Mouse (Mus musculus) embryonic facial prominence, embryonic 13.5 days (tissue): ENCODE measurements around the gene Sms. TPM values are rescaled to one million over a fixed set of nuclear protein-coding genes. Genes with fewer than 3 reads are reported as not detected.
A peak's percentile ranks its signal among the peaks of the same experiment; 100 is the strongest.

Experiments
- ATAC-seq: fragments of 200-750 bp; cut with Nextera tagmentation; 2 replicates; pipeline ENCODE4 v1.8.0; 2017; ENCODE audit warnings: low read depth; ENCODE audit not compliant: insufficient number of reproducible peaks, insufficient read depth, low FRiP score, low TSS enrichment
- H3K27ac ChIP-seq: fragments of 300-500 bp; sonication (generic); 2 replicates; pipeline ENCODE4 v1.5.1; 2015; ENCODE audit warnings: moderate library complexity, mild to moderate bottlenecking, inconsistent platforms
- H3K27me3 ChIP-seq: fragments of 300-500 bp; sonication (generic); 2 replicates; pipeline ENCODE4 v1.6.1; 2015; ENCODE audit warnings: mild to moderate bottlenecking, inconsistent platforms
- H3K36me3 ChIP-seq: fragments of 300-500 bp; sonication (generic); 2 replicates; pipeline ENCODE4 v1.6.1; 2015; ENCODE audit warnings: mild to moderate bottlenecking, inconsistent platforms
- H3K4me1 ChIP-seq: fragments of 300-500 bp; sonication (generic); 2 replicates; pipeline ENCODE4 v1.6.1; 2015; ENCODE audit warnings: inconsistent platforms
- H3K4me2 ChIP-seq: fragments of 300-500 bp; sonication (generic); 2 replicates; pipeline ENCODE4 v1.6.1; 2015; ENCODE audit warnings: moderate library complexity, mild to moderate bottlenecking, inconsistent platforms
- H3K4me3 ChIP-seq: fragments of 300-500 bp; sonication (generic); 2 replicates; pipeline ENCODE4 v1.5.1; 2015; ENCODE audit warnings: mild to moderate bottlenecking, inconsistent platforms
- H3K9ac ChIP-seq: fragments of 300-500 bp; sonication (generic); 2 replicates; pipeline ENCODE4 v1.6.1; 2015; ENCODE audit warnings: mild to moderate bottlenecking, inconsistent platforms
- H3K9me3 ChIP-seq: fragments of 300-500 bp; sonication (generic); 2 replicates; pipeline ENCODE4 v1.6.1; 2016; ENCODE audit warnings: inconsistent platforms
- WGBS: fragments of 180-500 bp; shearing (Covaris S2); methylation state at CpG from one replicate; pipeline ENCODE4 v1.1.7; 2015; ENCODE audit warnings: mixed read lengths; 5-methylcytosine and 5-hydroxymethylcytosine counted together
- polyA plus RNA-seq: library from polyadenylated mRNA; unstranded; fragments of >200 nt; fragmentation: Nextera tagmentation; extraction: Ambion mirVana; gene quantifications from 2 replicates; pipeline ENCODE4 v1.2.1, GENCODE M21; 2015

The Sms gene
- polyA plus RNA-seq = 46.6 and 65.5 TPM in 2 replicates

DNA sequence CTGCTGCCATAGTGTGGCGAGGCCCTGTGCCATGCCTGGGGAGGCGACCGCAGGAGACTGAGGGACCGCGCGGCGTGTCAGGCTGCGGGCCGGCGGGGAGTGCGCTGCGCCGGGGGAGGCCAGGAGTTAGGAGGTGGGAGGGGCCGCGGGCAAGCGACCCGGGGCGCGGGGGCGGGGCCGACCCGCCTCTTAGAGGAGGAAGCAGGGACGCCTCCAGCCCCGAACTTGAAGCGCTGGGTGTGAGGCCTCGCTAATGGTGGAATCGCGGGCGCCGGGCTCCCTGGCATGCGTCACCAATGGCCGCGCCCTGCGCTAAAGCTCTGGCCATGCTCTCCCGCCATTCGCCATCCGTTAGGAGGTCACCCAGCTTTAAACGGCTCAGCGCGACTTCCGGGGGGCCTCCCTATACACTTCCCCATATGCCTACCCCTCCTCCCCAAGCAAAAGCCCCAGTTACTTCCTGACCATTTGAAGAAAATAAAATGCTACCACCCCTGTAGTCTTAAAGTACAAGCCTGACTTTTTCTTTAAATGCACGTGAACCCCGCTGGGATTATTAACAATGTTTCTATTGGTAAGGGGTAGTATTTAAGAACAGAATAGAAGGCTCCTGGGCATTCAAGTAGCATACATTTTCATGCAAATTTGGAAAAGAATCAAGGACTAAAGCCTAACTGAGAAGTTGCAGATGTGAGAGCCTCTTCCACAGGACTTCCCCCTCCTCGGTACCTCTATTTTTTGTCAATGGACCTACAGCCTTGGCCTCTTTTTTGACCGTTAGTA is at the start of gene Sms:
TSS of gene Sms (minus strand) at position 344 of the 783 bp plus-strand sequence.
- H3K27me3 ChIP-seq = peaks cover 6% of the 10 kb centered on the region; the same call in 1 of the 2 replicates
- H3K9me3 ChIP-seq = no peaks in the 10 kb centered on the region
- WGBS = 21% methylated on average over 42 of the region's 45 CpGs
- H3K27ac ChIP-seq = peak within 1 kb of the TSS; percentile 73
- peak within 1 kb of the TSS; percentile 78 for H3K9ac ChIP-seq
- peak; percentile 82 for ATAC-seq
- H3K36me3 ChIP-seq = no peaks in the 10 kb centered on the region
- H3K4me1 ChIP-seq = peaks cover 5% of the 10 kb centered on the region; the same call in 1 of the 2 replicates
- H3K4me3 ChIP-seq = peak within 1 kb of the TSS; percentile 62
- H3K4me2 ChIP-seq = peak within 1 kb of the TSS; percentile 58

DNA sequence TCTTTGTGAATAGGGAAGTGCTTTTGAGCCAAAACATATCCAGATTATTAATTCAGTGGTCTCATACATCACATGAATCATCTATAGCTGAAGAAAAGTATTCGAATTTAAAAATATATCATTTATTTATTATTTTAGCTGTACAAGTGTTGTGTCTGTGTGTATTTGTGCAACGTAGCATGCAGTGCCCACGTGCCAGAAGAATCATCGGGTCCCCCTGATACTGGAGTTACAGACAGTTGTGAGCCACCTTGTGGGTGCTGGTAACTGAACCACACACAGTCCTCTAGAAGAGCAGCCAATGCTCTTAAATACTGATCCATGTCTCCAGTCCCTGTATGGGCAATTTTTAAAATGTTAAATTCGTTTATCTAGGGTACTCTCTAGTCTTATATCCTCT is 14.3 kb upstream of the Sms start:
- H3K9me3 ChIP-seq = no peaks in the 10 kb centered on the region
- no peaks in the 10 kb centered on the region for H3K36me3 ChIP-seq
- ATAC-seq = no peak
- no peak overlapping the region for H3K27ac ChIP-seq
- no peaks in the 10 kb centered on the region for H3K4me1 ChIP-seq
- H3K4me2 ChIP-seq = no peak overlapping the region
- H3K4me3 ChIP-seq = no peak overlapping the region
- whole genome bisulfite sequencing = 65% methylated on average over 5 of the region's 5 CpGs
- H3K9ac ChIP-seq = no peak overlapping the region
- H3K27me3 ChIP-seq = no peaks in the 10 kb centered on the region; the same call in 1 of the 2 replicates

DNA sequence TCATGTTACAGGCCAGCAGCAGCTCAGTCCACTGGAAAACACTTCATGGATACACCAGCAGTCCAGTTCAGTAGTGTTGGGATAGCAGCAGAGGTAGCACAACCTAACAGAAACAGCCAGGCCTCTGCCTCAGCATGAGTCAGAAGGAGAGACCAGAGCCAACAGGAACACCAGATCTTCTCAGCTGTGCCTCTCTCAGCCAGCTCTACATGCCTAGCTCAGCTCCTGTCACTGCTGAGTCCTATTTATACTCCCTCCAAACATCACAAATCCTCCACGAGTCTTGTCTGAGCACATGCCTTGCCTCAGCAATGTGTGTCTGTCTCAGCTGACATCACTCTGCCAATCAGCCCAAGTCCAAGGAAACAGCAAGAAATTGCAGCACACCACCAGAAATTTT is 12.4 kb upstream of the Sms start:
- Histone ChIP-seq H3K27ac (no peak overlapping the region), H3K36me3 (no peaks in the 10 kb centered on the region), H3K9me3 (no peaks in the 10 kb centered on the region), H3K4me3 (no peak overlapping the region), H3K27me3 (no peaks in the 10 kb centered on the region; the same call in 1 of the 2 replicates), H3K9ac (no peak overlapping the region), H3K4me1 (no peaks in the 10 kb centered on the region), H3K4me2 (no peak overlapping the region)
- no peak for ATAC-seq
- 67% methylated on average over 1 of the region's 1 CpGs for WGBS

DNA sequence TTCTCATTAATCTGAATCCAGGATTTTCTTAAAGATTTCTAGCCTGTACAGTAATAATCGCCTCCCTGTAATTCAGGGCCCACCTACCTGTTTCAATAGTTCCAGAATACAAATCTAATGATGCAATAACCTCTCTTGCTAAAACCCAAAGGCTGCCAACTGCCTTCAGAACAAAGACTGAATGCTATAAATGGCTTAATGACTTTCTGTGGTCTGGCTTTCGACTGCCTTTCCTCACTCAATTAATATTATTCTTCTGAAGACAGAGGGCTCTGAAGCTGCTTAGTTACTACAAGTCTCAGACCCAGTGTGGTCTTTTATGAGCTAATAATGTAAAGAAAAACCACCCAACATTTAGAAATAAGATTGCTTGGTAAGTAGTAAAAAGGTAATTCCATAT is 9.8 kb upstream of the Sms start:
- no peaks in the 10 kb centered on the region for H3K36me3 ChIP-seq
- no peaks in the 10 kb centered on the region for H3K9me3 ChIP-seq
- WGBS = 70% methylated on average over 2 of the region's 2 CpGs
- H3K27ac ChIP-seq = no peak overlapping the region
- no peak overlapping the region for H3K9ac ChIP-seq
- no peak overlapping the region for H3K4me2 ChIP-seq
- no peak overlapping the region for H3K4me3 ChIP-seq
- ATAC-seq = no peak
- H3K27me3 ChIP-seq = no peaks in the 10 kb centered on the region; the same call in 1 of the 2 replicates
- no peaks in the 10 kb centered on the region for H3K4me1 ChIP-seq

DNA sequence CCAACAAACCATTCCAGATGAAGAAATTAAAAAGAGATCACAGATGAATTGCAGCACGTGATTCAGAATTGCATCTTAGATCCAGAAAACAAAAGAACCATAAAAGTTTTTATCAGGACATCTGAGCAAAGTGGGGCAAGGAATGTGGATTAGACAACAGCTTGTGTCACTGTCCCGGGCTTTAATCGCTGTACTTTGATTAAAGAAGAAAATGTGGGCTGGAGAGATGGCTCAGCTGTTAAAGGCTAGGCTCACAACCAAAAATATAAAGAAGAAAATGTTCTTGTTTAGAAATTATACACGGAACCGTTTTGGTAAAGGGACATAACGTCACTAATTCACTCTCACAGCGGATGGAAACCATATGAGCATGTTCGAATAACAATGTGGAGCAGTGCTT is 7.9 kb upstream of the Sms start:
- Histone ChIP-seq H3K4me1 (no peaks in the 10 kb centered on the region), H3K27ac (no peak overlapping the region), H3K27me3 (no peaks in the 10 kb centered on the region; the same call in 1 of the 2 replicates), H3K4me3 (no peak overlapping the region), H3K9ac (no peak overlapping the region), H3K9me3 (no peaks in the 10 kb centered on the region), H3K4me2 (no peak overlapping the region), H3K36me3 (no peaks in the 10 kb centered on the region)
- 65% methylated on average over 8 of the region's 8 CpGs for WGBS
- ATAC-seq = no peak

DNA sequence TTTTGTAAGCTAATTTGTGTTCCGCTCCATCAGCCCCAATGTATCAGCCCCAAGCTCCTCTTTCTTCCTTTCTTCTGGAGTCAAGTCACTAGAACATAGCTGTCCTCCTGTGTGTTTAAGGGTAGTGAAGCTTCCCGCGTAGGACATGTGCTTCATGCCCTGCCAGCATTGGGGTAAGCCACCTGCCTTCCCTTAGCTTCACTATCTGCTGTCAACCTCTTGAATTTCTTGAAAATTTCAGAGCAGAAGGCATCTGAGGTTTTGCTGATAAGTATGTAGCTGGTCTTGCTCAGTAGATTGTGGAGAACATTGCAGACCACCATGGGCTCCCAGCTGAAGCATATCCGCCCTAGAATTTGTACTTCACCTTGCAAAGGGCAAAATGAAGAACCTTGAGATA is 1.1 kb upstream of the Sms start:
- WGBS = 90% methylated on average over 4 of the region's 4 CpGs
- Histone ChIP-seq H3K36me3 (no peaks in the 10 kb centered on the region), H3K9me3 (no peaks in the 10 kb centered on the region), H3K27me3 (peaks cover 6% of the 10 kb centered on the region; the same call in 1 of the 2 replicates), H3K4me1 (peaks cover 5% of the 10 kb centered on the region; the same call in 1 of the 2 replicates), H3K4me2 (no peak overlapping the region), H3K9ac (no peak overlapping the region), H3K27ac (no peak overlapping the region), H3K4me3 (no peak overlapping the region)
- ATAC-seq = no peak

DNA sequence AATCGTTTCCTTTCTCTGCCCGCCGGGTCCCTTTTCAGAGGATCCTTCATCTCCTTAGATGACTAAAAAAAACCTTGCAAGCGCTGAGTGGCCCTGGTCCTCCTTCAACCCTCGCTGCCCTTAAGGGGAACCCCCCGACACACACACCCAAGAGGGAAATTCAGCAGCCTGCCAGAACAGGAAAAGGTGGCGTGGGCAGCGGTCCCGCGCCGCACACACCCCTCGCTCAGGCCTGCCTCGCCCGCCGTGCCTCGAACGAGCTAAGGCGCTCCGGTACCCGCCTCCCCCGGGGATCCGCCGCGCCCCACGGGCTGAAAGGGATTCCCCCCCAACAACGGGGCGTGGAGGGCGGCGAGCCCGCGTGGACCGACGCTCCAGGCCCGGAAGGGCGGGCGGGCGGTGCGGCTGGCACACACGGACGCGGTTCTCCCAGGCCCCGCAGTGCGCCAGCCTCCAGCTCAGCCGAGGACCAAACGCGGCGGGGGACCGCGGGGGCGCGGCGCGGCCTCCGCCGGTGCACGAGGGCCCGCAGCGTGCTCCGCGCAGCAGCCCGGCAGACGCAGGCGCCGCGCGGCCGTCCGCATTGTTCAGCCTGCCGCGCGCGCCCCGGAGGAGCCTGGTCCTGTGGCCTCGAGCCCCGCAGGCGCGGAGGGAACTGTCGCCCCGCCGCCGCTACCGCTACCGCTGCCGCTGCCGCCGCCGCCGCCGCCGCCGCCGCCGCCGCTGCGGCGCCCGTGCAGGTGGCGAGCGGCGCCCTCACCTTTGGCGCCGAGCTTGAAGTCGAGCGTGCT is 747 bp downstream of the Sms start:
- peak overlapping the region; percentile 62 for H3K4me3 ChIP-seq
- H3K9ac ChIP-seq = peak overlapping the region; percentile 78
- 0 out of 2 replicates have a peak, but pooled peaks have one; percentile 11 for ATAC-seq
- peak overlapping the region; percentile 73 for H3K27ac ChIP-seq
- H3K36me3 ChIP-seq = no peaks in the 10 kb centered on the region
- H3K4me2 ChIP-seq = peak overlapping the region; percentile 58
- peaks cover 5% of the 10 kb centered on the region; the same call in 1 of the 2 replicates for H3K4me1 ChIP-seq
- peaks cover 6% of the 10 kb centered on the region; the same call in 1 of the 2 replicates for H3K27me3 ChIP-seq
- 29% methylated on average over 73 of the region's 104 CpGs for WGBS
- H3K9me3 ChIP-seq = no peaks in the 10 kb centered on the region

DNA sequence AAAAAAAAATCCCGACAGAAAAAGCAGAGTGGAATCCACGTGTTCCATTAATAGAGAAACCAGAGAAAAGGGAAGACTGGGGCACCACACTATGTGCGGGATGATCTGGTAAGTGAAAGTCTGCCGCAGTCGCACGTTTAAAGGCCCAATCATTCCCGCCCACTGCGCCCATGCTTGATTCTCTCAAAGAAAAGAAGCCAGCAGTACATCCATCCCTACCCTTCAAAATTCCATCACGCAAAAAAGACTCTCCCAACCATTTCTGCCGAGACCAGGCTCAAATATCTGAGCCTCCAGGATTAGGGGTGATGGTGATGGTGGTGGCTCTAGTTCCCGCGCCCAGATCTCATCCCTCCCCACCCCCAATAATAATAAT is 1.3 kb downstream of the Sms start:
- H3K4me1 ChIP-seq = peaks cover 5% of the 10 kb centered on the region; the same call in 1 of the 2 replicates
- peaks cover 6% of the 10 kb centered on the region; the same call in 1 of the 2 replicates for H3K27me3 ChIP-seq
- no peaks in the 10 kb centered on the region for H3K9me3 ChIP-seq
- H3K36me3 ChIP-seq = no peaks in the 10 kb centered on the region
- 18% methylated on average over 12 of the region's 12 CpGs for WGBS
- peak overlapping the region; percentile 58 for H3K4me2 ChIP-seq
- H3K9ac ChIP-seq = peak overlapping the region; percentile 78
- H3K27ac ChIP-seq = no peak overlapping the region
- peak overlapping the region; percentile 62 for H3K4me3 ChIP-seq
- ATAC-seq = no peak

DNA sequence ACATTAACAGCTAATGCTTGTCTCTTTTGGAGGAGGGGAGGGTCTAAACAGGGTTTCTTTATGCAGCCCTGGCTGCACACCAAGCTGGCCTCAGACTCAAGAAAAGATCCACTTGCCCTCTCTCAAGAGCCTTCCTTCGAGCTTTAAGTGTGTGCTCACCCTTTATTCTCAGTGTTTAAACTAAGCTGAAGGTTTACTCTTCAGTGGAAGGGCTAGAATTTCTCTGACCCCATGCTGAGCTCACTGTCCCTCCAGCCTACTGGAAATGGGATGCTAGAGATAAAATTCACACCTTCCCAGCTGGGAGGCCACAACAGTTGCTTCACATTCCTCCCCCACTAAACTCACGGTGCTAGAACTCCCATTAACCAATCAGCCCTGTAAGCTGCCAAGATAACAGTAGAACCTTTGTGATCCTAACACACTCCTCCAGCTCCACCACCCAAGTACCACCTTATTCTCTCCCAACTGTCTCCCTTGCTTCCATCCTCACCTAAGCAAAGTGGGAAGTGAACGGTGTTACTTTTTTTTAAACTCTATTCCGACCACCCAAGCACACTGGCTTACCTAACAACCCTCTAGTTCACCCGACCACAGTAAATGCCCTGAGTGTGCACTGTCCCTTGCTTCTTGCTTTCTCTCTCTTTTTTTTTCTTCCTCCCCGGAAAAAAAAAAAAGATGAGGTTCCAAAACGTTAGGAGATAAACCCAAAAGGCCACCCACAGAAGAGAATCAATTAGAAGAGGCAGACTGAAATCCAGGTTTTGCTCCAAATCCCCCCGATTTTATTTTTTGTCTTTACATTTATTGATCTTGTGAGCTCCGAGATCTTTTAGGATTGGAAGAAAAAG is 2.0 kb downstream of the Sms start:
- peak overlapping the region; percentile 78; the same call in 1 of the 2 replicates for H3K9ac ChIP-seq

DNA sequence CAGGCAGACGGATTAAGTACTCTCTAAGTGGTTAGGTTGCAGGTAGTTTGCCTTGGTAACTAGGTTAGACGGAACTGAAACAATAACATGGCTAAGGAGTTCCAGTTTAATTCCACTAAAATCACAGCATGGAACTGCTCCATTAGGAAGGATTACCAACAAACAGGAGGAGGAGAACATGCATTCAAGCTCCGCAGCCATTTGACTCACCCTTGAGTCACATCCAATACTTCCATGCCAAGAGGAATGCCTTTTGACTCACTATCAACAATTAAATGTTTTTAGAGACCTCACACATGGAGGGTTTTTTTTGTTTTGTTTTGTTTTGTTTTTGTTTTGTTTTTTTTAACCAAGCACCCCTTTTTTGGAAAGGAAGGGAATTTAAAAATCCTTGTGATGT is 3.3 kb downstream of the Sms start:
- Histone ChIP-seq H3K4me2 (no peak overlapping the region), H3K27ac (no peak overlapping the region), H3K27me3 (peaks cover 6% of the 10 kb centered on the region; the same call in 1 of the 2 replicates), H3K4me3 (no peak overlapping the region), H3K36me3 (no peaks in the 10 kb centered on the region), H3K9ac (no peak overlapping the region), H3K9me3 (no peaks in the 10 kb centered on the region), H3K4me1 (peaks cover 5% of the 10 kb centered on the region; the same call in 1 of the 2 replicates)
- ATAC-seq = no peak
- WGBS = 79% methylated on average over 3 of the region's 3 CpGs

More for the DNA sequence above, 2.0 kb downstream of the Sms start:
- Histone ChIP-seq H3K36me3 (no peaks in the 10 kb centered on the region), H3K4me1 (peaks cover 5% of the 10 kb centered on the region; the same call in 1 of the 2 replicates), H3K4me2 (peak overlapping the region; percentile 58), H3K4me3 (peak overlapping the region; percentile 62), H3K27me3 (peaks cover 6% of the 10 kb centered on the region; the same call in 1 of the 2 replicates), H3K9me3 (no peaks in the 10 kb centered on the region), H3K27ac (no peak overlapping the region)
- WGBS = 30% methylated on average over 9 of the region's 9 CpGs
- ATAC-seq = no peak

DNA sequence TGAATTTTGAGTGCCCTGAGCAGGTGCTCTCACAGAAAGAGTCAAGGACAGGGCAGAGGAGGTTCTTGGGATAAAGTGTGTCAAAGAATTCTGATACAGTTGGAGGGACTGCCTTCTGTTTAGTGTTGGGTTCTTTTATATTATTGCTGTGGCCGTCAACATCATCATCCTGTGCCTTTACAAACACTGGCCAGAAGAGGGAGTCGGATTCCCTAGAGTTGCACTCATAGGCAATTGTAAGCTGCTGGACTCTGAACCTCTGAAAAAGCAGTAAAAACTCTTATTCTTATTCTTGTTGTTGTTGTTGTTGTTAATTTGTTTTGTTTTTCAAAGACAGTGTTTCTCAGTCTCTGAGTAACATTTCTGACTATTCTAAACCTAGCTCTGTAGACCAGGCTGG is 5.3 kb downstream of the Sms start:
- Histone ChIP-seq H3K4me3 (no peak overlapping the region), H3K4me1 (peaks cover 5% of the 10 kb centered on the region; the same call in 1 of the 2 replicates), H3K27me3 (peaks cover 3% of the 10 kb centered on the region; the same call in 1 of the 2 replicates), H3K9me3 (no peaks in the 10 kb centered on the region), H3K36me3 (no peaks in the 10 kb centered on the region), H3K4me2 (no peak overlapping the region), H3K27ac (no peak overlapping the region), H3K9ac (no peak overlapping the region)
- WGBS = 63% methylated on average over 2 of the region's 2 CpGs
- ATAC-seq = no peak
